Mouse (Mus musculus) right cerebral cortex, postnatal 10 days (tissue): Measurements from ENCODE around the gene Trim71.

Source experiments
- DNase-seq, 2 experiments: peaks; one replicate each; pipeline ENCODE4 v3.0.0; 2021; ENCODE audit warnings: low spot score in 2 of 2

Trim71 gene

DNA sequence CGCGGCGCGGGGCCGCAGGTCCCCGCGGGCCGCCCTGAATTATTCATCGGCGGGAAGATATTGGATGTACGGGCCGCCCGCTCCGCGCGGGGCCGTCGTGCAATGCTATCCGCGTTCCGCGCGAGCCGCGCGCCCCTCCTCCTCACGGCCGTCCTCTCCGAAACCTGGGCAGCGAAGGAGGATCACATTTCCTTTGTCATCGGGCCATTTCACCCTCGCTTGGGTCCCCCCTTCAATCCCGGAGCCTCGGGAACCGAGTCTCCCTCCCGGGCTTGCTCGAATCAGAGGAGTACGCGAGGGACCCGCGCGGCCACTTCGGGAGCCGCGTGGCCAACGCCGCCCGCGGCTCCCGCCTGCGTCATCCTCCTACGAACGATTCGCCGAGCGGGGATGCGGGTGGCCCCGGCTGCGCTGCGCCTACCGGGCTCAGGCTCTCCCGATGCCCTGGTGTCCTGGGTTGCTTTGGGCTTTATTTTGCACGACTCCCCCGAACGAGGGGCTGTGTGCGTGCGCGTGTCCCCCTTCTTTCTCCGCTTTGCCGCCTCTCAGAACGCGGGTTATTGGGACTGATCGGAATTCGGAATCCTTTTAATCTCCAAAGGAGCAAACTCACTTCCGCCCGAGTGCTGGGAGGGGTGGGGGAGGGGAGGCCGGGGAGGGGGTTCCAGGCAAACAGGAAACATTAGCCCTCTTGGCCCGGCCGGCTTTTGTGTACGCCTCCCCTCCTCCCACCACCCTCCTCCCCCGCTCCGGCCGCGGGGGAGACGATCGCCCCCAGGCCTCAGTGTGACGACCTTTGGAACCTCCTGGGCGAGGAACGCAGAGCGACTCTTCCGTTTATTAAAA is at the start of gene Trim71:
TSS of gene Trim71 (minus strand) at position 609 of the 846 bp plus-strand sequence.
- peak; percentile 33 to 35 for DNase-seq

DNA sequence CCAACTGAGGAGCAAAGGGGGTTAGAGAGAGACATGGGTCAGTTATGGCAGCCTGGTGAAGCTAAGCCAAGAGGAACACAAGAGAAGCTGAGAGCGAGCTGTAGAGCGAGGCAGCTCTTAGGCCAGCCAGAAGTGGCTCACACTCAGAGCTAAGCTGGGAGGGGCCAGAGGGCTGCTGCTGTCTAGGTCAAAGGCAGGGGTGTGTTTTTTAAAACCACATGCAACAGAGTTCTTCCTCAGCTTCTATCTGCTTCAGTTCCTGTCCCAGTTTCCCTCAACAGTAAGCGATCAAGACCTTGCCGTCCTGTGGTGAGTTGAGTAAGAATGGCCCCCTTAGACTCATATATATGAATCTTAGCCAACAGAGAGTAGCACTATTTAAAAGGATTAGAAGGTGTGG is 48.9 kb upstream of the Trim71 start:
- no peak for DNase-seq

- no peak for DNase-seq
These were observed 48.4 kb upstream of the Trim71 start for GRCm38 (mm10) chr9:114612566-114612965.

DNA sequence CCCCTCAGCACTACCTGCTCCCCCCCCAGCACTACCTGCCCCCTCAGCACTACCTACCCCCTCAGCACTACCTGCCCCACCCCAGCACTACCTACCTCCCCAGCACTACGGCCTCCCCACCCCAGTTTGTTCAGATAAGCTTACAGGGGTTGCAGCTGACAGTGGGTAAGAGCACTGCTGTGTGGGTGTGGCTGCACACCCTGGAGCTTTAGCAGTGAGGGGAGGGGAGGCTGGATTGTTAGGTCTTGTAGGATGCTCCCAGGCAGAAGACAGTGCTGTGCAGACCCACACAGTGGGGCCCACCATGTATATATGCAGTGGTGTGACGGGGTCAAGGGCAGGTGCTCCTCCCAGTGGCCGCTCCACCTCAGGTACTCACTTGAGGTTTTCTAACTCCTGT is 46.1 kb upstream of the Trim71 start:
- DNase-seq = no peak

GRCm38 (mm10) chr9:114603876-114604540 is 39.8 kb upstream of the Trim71 start:
- no peak for DNase-seq

GRCm38 (mm10) chr9:114601096-114601495 is 36.9 kb upstream of the Trim71 start:
- DNase-seq = no peak

DNA sequence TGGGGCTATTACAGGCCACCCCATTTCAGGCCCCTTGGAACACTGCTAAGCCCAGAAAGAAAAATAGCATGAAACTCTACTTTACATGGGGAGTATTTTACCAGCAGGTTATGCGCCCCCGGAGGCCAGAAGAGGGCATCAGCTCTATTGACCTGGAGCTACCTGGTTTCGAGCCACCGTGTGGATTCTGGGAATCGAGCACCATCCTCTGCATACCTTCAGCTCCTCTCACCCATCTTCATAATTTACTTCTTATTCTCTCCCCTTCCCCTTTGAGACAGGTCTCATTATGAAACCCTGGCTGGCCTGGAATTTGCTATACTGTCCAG is 20.8 kb upstream of the Trim71 start:
- DNase-seq = no peak

DNA sequence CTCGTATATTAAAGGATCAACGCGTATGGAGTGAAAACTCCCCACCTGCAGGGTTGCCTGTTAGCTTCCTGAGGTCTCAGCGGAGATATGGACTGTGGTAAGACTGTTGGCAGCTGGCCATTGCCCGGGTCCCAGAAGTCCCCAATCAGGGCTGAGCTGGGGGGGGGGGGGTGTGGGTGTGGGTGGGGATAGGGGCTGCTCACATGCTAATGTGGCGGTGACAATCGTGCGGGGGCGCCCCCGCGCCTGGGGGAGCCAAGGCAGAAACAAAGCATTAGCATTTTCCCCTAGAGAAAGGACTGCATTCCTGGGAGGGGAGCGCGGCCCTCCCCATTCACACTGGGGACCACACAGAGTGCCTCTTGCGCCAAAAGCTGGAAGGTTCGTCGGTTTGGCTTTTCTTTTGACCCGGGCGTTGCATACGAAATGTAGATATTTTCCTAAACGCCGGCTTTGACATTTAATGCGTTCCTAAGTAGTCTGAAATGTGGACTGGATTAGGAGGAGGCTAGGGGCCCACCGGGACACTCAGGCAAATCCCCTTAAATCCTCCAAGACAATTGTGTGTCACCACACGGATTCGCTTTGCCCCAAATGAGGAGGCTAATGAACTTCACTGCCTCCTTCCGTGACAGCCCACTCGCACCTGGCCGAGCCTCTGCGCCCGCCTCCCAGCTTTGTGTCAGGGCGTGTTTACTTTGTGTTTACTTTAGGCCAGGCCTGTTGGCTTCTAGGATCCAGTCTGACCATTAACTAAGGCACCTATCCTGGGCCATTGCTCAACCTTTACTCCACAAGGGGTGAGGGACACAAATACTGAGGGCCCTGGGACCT is 20.2 kb upstream of the Trim71 start:
- DNase-seq = no peak

GRCm38 (mm10) chr9:114583812-114584182 is 19.6 kb upstream of the Trim71 start:
- DNase-seq = peak; percentile 57 to 74

- no peak for DNase-seq
These were observed 14.5 kb upstream of the Trim71 start for GRCm38 (mm10) chr9:114578646-114579045.

DNA sequence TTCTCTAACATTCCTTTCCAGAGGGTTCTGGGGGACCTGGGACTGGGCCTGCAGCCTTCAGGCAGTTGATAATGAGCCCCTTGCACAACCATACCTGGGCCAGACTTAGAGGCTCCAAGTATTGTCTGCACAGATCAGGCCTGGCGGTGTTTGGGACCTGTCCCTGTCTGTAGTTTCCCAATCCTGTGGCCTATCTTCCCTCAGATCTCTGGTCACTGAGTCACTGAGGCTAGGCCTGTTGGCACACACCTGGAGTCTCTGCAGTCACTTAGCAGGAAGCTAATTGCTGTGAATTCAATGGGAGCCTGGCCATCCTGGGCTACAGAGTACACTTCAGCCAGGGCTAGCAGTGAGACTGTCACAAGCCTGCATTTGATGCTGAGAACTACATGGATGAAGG is 11.8 kb upstream of the Trim71 start:
- no peak for DNase-seq

- no peak for DNase-seq
These were observed 9.4 kb upstream of the Trim71 start for GRCm38 (mm10) chr9:114573528-114573927.

- no peak for DNase-seq
These were observed 4.7 kb upstream of the Trim71 start for GRCm38 (mm10) chr9:114568682-114569474.

DNA sequence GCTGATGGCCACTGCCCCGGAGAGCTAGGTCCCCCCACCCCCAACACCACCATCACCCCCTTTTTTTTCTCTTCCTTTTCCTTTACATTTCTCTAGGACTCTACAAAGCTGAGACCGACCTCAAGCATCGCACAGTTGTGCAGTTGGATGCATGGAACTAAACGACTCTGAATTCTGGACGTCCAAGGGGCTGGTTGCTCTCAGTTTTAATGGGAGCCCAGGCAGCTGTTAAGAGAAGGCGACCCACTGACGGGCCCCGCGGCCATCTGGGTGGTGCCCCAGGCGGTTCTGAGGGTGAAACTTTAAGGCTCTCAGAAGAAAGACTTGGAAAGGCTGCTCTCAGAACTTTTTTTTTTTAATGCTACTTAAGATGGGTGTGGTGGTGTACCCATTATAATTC is 498 bp upstream of the Trim71 start:
- DNase-seq = no peak

DNA sequence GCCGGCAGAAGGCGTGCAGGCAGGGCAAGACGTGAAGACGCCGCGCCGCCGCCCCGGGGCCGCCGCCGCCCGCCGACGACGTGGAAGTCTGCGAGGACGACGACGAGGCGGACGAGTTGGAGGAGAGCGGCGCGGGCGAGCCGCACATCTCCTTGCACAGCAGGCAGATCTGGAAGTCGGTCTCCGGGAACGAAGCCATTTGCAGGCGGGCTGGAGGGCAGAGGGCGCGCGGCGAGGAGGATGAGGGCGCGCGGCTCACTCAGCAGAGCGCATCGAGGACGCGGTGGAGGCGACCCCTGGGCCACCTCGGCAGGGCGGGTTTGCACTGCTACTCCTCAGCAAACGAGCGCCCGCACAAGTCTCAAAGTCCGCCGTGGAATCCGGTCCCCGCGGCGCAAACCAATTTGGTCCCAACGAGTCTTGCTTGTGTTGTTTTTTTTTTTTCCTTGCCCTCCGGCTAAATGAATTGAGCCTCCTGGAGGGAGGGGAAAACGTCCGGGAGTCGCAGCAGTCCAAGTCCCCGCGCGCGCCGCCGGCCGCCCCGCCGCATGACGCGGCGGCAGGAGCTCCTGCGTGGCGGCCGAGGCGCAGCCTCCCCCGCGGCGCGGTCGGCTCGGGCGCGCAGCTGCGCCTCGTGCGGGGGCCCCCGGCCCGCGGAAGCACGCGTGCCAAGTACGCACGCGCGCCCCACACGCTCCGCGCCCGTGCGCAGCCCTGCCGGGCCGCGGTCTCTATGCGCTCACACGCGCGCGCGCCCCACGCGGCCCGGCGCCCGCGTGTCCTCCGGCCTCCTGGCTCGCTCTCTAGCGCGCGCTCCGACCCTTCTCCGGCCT is 1.0 kb downstream of the Trim71 start:
- peak in 1 of 2 experiments; percentile 35 for DNase-seq

GRCm38 (mm10) chr9:114562031-114562918 is 1.9 kb downstream of the Trim71 start:
- DNase-seq = no peak

DNA sequence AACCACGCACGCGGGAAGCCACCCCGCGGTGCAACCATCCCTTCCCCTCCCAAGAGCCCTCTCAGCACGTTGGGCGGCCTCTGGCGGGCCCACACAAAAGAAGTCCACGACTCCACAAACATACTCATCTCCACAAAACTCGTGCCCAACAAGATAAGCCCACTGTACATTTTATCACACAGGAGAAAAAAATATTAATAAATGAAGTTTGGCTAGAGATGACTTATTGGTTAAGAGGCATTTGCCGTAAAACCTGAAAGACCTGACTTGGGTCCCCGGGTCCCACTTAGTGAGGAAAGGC is 2.5 kb downstream of the Trim71 start:
- DNase-seq = no peak

DNA sequence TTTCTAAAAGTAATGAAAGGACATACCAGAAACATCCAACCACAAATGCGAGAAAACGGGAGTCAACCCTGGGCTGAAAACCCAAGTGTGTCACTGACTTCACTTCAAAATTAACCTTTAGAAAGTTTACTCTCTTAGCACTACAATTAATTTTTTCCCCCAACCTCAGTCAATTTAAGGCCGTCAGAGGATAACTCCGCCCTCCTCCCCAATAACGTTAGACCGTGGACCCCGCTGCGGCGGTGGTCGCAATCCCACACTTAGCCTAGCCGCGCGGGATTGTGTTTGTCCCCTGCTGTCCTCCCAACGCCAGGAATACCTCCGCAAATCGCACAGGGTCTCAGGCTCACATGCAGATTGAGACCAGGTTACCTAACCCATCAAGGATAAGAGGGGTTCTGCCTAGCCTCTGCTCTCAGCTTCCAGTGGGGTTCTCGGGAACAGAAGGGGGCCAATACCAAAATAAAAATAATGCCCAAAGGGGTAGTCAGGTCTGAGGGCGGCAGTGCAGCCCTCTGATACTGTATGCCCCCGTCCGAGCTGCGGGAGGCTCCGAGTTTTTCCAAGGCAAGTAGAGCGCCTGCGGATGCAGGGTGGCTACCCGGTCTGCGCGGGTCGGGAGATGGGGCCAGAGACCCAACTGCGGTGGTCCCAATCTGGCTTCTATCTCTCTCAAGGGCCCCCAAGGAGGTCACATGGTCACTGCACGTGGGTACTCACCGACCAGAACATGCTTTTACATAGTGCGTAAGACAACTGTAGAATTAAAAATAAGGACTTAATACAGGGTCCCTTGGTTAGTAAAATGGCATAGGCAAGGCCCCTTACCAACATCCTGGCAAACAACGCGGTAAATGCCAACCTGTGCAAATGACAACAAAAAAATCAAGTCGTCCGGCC is 3.1 kb downstream of the Trim71 start:
- DNase-seq = no peak

- DNase-seq = no peak
These were observed 4.0 kb downstream of the Trim71 start for GRCm38 (mm10) chr9:114560141-114560540.
